Mouse (Mus musculus): ENCODE results near the gene Nav3. TPM values are rescaled to one million over a fixed set of nuclear protein-coding genes. Genes with fewer than 3 reads are reported as not detected.
"Not testable (repeated sequence)": the region's sequence is repeated elsewhere in the genome, so short reads cannot be mapped to it uniquely, and the experiment has no call there.

Nav3 gene
- total RNA-seq, 2 experiments from 2014 or later, result 9.9 to 14.1 TPM

DNA sequence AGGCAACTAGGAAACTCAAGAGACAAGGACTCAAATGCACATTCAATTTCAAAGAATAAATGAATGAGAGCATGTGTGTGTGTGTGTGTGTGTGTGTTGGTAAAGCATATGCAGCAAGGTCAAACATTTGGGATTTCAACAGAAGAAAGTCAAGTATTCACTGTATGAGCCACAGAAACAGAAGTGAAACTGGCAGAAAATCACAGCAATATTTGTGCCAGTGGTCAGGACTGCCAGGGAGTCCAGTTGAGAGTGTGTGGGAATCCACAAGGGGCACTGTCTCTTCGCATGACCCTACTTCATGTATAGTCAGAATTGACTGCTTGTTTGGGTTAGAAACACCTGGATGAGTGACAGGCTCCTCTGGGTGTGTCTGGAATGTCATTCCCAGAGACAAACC is 370.1 kb downstream of the Nav3 start:
- no peak for DNase-seq (ENCODE audit: low spot score in 2 of 2)

DNA sequence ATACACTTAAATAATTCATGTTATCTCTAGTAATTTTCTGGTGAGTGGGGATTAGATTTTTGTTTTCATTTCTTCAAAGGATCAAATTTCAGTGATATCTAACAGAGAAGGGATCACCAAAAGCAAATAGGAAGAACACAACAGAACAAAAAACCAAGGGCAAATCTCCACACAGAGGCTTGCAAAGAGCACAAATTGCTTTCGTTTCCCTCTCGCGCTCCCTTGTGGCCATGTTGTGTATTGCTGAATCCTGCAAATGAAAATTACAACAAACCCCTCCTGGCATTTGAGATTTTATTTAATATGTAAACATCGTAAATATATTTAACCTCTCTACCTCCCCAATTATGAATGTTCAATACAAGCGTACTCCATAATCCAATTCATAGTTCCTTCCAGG is 370.8 kb downstream of the Nav3 start:
- DNase-seq (ENCODE audit: low spot score in 2 of 2), result peak in 1 of 2 experiments; percentile 30

DNA sequence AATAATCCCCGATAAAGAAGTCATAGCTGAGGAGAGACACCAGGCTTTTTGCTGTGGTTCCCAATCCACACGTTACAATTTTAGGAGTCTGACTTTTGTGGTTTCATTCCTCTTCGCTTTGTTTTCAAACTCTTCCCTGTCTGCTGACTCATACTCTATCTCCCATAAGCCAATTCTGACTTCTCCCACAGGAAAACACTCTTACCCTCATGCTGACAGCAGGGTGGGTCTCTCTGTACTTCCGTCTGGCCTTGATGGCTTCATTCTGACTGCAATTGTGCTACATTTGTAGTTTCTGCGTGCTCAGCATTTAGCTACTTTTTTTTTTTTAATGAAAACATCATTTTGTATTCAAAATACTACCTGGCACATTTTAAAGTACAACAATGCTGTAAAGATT is 379.4 kb downstream of the Nav3 start:
- DNase-seq (ENCODE audit: low spot score in 2 of 2), result no peak

DNA sequence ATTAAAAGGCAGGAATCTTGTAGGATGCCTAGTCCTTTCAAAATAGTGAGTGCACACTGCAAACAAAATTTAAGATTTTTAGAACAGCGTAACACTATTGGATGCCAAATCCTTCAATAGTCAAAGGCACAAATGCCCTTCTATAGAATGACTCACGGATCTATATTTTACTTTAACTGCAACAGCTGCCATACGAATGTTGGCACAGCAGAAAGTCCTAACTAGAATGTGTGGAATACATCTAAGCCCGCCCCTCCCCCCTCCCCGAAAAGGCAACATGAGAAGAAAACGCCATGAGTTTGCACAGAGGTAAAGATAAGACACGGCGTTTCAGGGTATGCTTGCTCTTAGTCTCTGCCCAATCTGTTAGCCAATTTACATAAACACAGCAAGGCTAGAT is 383.6 kb downstream of the Nav3 start:
- no peak for DNase-seq (ENCODE audit: low spot score in 2 of 2)

DNA sequence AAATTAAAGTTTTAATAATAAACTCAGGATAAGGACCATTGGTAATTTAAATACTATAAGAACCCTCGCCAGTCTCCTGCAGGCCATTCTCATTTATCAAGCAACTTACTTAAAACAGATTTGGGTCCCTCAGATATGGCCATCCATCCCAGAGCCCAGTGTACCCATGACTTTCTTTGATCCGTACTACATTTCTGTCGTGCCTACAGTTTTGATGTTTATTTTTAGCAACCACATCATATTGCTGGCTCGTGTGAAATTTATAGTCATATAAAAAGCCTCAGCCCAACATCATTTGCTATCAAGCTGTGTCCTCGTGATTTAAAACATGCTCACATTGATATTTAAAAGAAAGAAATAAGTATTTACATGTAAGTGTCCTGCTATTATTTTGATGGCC is 394.8 kb downstream of the Nav3 start:
- no peak for DNase-seq (ENCODE audit: low spot score in 2 of 2)

DNA sequence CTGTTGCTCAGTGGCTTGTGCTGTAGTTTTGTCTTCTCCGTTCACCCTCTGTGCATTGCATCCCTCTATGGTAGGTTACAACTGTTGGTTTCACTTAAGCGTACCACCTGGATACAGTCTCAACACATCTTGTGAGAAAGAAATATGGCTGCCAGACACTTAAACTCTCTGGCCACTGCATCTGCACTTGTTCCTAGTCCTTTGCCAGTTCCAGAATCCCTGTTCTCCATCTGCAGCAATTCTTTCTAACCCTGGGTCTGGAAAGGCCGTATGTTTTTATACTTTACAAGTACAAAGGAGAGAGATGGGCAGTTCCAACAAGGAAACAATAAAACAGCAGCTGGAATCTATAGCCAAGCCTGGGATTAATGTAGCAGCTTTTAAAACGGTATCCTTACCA is 418.5 kb downstream of the Nav3 start:
- no peak for DNase-seq (ENCODE audit: low spot score in 2 of 2)

DNA sequence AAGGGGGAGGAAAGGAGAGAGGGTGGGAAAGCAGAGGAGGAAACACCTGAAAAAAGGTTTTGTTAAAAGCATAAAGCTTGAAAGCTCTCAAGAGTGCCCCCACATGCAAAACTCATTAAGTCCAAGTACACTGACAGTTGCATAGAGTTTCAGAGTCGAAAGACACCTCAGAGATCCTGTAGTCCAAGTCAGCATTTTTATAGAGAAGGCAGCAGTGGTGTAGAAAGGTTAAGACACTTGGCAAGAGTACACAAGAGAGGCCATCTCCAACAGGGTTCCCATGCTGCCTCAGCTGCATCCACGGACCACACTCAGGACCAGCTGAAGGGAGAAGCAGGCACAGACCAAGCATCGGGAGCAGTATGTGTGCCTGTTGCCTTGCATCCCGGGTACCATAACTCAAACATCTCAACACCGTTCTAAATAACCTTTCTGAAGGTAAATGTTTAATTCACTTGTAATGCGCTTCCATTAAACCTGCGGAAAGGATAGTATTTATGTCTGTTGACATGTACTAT is 421.4 kb downstream of the Nav3 start:
- no peak for DNase-seq (ENCODE audit: low spot score in 2 of 2)

DNA sequence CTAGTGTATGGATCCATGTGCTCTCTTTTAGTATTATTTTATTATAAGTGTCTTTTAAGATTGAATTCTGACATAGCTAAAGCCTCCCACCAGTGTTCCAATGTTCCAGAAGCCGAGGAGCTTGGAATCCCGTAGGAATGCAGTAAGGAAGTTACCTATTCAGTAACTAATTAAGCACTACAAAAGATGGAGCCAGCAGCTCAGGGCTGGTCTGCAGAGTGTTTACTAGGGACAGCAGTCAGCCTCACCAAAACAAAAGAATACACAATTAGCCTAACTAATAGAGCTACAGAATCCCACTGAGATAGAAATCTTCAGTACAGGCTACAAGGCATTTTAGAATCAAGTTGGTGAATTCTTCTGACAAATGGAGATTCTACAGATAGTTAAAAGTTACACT is 431.1 kb downstream of the Nav3 start:
- DNase-seq (ENCODE audit: low spot score in 2 of 2), result not testable (repeated sequence)

DNA sequence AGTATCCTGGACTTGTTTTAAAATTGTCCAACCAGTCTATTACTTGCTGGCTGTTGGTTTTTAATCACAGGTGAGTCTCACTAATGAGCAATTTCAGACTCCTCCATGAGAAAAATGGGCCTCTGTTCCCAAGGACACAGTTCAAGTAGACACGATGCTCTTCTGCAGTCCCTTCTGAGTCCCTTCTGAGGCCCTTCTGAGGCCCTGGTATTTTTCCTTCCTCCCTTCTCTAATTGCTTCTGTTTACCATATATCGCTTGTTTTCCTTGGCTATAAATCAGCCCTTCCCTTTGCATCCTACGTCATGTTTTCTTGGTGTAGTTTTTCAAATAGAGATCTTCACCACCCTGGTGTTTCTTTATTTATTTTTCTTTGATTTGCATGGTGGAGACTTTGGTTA is 433.9 kb downstream of the Nav3 start:
- no peak for DNase-seq (ENCODE audit: low spot score in 2 of 2)

DNA sequence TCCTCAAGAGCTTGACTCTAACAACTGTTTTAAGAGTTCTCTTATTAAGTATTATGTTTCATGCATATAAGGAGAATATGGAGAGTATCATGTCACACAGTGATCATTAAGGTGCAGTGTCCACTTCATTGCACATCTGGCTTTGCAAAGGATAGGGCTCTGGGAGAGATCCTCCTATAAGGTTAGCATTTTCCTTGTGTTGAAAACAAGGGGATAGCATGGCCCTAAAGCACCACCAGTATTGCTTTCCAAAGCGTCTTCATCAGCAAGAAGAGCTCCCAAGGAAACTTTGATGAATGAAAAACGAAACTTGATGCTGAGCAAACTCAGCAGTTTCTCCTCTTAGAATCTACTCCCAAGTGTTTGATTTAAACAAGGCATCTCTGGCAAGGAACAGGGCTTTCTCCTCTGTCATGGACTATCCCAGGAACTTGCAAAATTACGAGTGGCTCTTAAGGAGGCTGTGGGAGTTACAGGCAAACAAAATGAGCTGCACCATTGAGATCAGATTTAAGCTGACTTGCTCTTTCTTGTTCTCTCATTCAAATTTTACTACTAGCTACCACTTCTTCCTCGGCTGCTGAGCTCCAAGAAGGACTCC is 436.6 kb downstream of the Nav3 start:
- DNase-seq (ENCODE audit: low spot score in 2 of 2), result no peak

DNA sequence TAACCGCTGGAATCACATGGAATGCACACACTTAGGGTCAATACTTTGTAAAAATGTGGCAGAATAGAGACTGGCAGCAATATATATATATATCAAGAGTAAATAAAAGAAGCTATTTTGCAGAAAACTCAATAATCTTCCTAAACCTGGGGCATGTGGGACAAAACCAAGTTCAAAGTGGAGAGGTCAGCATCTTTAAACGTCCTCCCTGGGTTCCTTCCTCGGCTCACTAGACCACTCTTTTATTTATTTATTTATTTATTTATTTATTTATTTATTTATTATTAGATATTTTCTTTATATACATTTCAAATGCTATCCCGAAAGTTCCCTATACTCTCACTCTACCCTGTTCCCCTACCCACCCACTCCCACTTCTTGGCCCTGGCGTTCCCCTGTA is 454.7 kb downstream of the Nav3 start:
- DNase-seq (ENCODE audit: low spot score in 2 of 2), result not testable (repeated sequence)

DNA sequence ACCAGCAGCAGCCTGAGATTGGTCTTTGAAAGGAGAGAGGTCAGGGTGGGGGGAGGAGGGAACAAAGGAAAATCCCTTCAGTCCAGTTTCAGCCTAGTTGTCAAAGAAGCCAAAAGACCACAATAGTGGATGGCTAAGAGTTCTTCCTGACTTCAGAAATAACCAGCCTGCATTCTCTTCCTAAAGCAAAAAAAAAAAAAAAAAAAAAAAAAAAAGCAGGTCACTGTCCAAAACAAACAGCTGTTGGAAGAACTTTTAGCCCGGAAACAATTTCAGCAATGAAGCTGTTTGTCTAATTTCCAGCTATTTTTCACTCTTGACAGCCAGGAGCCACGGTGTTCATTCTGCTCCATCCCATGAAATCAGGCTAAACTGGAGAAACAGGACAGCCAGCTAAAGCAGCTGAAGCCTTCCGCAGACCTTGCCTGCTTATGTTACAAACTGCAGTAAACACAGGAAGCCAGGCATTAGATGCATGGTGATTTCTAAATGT is 455.2 kb downstream of the Nav3 start:
- DNase-seq (ENCODE audit: low spot score in 2 of 2), result no peak

DNA sequence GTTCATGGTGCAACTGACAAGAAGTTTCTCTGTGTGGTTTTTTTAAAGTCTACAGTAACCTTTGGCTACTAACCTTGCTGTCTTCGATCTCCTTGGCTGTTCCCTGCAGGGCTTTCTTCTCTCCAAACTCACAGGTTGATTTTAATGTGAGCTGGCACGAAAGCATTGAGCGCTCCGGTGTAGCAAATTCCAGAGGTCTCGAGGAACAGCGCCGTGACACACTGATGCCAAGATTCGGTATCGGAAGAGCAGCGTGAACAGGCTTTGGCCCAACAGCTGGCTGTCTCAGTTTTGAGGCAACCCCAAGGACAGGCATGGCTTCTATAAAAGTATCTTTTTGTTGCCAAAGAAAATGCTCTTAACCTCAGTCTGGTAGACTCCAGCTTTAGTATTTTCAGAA is 456.1 kb downstream of the Nav3 start:
- DNase-seq (ENCODE audit: low spot score in 2 of 2), result no peak

DNA sequence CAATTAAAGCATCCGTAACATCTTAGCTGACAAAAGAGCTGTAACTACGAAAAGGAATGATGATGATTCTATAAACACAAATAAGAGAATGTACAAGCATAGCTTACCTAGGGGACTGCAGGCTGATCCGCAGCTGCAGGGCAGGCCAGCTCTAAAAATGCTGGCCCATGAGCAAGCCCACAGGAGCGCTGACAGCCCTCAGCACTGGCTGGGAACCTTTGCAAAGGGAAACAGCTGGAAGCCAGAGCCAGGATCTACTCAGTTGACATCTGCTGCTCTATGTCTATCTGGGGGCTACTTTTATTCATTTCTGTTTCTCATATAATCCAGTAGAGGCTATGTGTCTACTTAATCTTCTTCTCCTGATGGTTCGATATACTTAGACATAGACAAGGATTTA is 461.7 kb downstream of the Nav3 start:
- DNase-seq (ENCODE audit: low spot score in 2 of 2), result no peak

DNA sequence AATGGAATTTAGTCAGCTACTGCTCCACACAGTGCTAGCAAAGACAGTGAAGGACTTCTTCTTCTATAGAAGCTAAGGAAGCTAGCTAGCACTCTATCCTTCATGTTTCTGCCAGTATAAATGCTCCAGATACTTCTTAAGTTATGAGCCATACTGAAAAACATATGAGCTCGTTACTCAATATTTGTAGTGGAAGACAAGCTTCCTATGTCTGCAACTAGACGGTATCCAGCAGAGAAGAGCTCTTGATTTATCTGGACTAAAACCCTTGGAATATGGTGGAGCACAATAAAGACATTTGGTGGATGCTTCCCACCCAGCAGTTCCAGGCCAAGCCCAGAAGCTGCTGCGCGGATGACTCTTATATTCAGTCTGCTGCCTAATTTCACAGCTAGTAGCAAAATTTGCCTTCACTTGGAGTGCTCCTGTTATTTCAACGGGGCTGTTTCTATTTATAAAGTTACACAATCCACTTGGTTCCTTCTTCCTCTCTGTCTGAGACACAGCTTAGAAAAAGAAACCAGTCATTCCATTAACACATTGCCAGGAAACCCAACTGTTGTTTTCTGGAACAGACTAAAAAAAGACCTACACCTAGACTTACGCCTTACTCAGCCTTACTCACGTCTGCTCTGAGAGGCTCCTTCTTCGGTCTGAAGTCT is 470.0 kb downstream of the Nav3 start:
- DNase-seq (ENCODE audit: low spot score in 2 of 2), result no peak

DNA sequence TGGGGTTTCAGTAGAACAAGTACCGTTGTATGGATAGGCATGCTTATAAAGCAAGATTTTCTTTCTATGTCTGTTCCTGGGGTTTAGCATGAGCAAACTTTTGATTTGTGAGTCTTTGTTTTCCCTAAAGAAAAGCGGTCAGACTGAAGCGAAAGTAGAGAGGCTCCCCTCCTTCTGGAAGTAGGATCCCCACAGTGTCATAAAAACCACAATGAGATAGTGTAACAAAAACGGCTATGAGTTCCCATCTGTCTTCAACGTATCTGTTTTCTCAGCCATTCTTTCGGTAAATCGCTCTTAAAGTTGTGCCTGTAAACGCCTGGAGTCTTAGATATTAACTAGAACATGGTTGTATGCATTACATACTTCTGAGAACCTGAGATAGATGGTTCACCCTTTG is 479.7 kb downstream of the Nav3 start:
- DNase-seq (ENCODE audit: low spot score in 2 of 2), result no peak

DNA sequence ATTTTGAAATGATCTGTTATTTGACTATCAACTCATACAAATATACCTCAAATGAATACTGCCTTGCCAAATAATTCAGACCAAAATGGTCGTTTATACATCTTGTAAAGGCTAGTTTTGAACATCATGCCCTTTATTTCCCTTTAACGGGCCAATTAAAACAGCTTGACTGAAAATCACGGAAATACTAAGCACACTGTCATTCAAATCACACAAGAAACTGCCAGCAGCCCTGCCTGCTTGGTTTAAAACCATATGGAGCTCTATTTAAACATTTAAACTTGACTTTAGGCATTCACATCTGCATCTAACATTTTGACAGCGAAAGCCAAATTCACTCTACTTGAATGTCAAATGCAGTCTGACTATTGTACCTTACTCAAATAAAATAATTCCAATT is 481.8 kb downstream of the Nav3 start:
- no peak for DNase-seq (ENCODE audit: low spot score in 2 of 2)

DNA sequence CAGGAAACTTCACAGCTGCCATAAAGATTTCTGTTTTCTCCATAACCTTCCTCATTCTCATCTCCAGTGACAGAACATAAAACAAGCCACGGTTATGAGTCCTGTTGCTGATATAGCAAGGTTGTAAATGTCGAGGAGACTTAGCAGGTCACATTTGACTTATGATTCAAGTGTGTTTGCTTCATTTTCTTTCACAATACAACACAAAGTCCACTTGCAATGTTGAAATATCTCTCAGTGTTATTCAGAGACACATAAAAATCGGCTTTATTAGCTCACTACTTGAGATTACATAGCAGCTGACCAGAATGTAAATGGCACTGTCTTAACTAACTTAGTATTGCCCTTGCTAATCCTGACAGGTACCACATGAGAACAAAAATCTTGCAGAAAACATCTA is 482.5 kb downstream of the Nav3 start:
- DNase-seq (ENCODE audit: low spot score in 2 of 2), result no peak

DNA sequence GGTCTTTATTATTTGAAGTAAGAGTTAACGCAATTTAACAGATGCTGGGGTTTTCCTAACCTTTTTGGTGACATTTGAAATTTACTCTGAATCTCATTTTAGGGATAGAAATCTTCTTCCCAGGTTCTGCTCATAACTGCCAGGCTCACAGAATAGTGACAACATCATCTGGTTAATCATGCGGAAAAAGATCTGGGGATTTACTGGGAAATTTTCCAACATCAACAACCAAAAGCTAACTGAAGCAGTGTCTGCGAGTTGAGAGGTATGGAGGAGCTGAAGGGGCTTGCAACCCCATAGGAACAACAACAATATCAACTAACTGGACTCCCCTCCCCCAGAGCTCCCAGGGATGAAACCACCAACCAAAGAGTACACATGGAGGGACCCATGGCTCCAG is 505.7 kb downstream of the Nav3 start:
- no peak for DNase-seq (ENCODE audit: low spot score in 2 of 2)

DNA sequence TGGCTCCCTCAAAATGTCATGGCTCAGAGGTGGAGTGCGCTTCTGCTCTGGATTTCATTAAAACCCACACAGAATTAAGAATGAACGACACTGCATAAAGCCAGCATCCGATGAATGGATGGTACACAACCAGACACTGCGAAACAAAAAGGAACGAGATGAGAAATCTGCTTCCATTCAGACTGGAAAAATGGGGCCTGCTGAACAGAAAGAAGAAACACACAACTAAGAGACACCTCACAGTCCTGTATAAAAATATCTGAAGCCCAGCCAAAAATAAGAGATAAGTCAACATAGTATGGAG is 526.7 kb downstream of the Nav3 start:
- no peak for DNase-seq (ENCODE audit: low spot score in 2 of 2)

DNA sequence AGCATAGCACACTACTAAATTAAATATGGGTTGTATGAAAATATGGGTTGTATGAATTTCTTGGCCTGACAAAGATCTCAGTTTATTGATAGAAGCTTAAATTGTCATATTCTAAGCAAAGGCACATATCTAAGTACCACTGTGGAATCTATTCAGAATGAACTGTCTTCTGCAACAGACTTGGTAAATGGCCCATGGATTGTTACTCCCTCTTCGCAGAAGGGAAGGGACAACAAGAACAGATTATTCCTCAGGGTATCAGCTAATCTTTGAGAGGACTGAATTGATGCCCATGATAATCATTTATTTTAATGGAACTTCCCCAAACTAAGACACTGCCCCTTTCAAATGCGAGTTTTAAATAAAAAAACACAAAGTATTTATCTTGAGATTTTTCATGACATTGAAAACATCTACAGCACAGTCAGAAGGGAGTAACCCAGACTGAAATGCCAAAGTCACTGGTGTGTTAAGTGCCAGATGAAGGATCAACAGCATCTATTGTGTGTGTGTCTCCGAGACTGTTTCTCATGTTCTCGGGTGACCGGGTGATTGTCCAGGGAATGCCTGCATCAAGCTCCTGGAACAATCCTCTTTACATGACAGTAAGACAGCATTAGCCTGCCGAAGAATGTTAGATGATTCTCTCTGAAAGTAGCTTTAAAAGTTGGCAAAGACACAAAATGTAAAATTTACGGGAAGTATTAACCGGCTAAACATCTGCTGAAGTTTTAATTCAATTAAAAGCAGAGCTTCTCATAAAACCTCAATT is 527.3 kb downstream of the Nav3 start:
- no peak for DNase-seq (ENCODE audit: low spot score in 2 of 2)

DNA sequence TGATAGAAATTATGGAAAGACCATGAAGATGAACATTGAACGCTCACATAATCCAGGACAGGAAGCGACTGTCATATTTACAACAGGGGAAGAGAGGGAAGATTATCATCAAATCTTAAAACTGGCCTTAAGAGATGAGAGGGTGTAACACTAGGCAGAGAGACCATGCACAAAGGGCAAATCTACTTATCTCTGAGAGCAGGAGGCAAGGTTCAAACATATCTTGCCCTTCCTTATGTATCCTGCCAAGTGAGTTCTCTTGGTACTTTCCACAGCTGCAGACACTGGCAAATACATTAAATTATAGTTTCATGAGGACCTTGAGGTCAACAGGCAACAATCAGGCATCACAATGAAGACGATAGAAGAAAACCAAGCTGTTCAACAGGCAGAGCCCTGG is 529.9 kb downstream of the Nav3 start:
- DNase-seq (ENCODE audit: low spot score in 2 of 2), result no peak

All from adrenal gland, postnatal 4 days (tissue).